Mouse (Mus musculus) lung, postnatal 10 days (tissue): ENCODE measurements around the gene Gm47995.
"Not testable (repeated sequence)": the region's sequence is repeated elsewhere in the genome, so short reads cannot be mapped to it uniquely, and the experiment has no call there.

Source experiments
- DNase-seq: peaks from one replicate; pipeline ENCODE4 v3.0.0; 2021

The Gm47995 gene

GRCm38 (mm10) chr1:151186879-151187424 lies 11.3 kb upstream of the Gm47995 start:
- not testable (repeated sequence) for DNase-seq

- no peak for DNase-seq
Observed at GRCm38 (mm10) chr1:151188469-151188868, 9.8 kb upstream of the Gm47995 start.

- DNase-seq = not testable (repeated sequence)
Observed at GRCm38 (mm10) chr1:151192075-151192474, 6.2 kb upstream of the Gm47995 start, which contains the start of gene Gm8947. Gene Gm8947 (plus strand): TSS chr1:151192376.

GRCm38 (mm10) chr1:151192739-151193138 lies 5.5 kb upstream of the Gm47995 start:
- not testable (repeated sequence) for DNase-seq

GRCm38 (mm10) chr1:151195986-151196385 lies 2.3 kb upstream of the Gm47995 start:
- not testable (repeated sequence) for DNase-seq

GRCm38 (mm10) chr1:151196690-151197089 lies 1.6 kb upstream of the Gm47995 start:
- DNase-seq = not testable (repeated sequence)

GRCm38 (mm10) chr1:151200620-151201019 lies 2.4 kb downstream of the Gm47995 start:
- not testable (repeated sequence) for DNase-seq

GRCm38 (mm10) chr1:151202771-151203170 lies 4.5 kb downstream of the Gm47995 start:
- not testable (repeated sequence) for DNase-seq

GRCm38 (mm10) chr1:151203818-151204217 lies 5.6 kb downstream of the Gm47995 start, which contains the start of gene 3110040M04Rik:
Gene 3110040M04Rik (plus strand): TSS chr1:151204121.
- DNase-seq = not testable (repeated sequence)

- not testable (repeated sequence) for DNase-seq
Observed at GRCm38 (mm10) chr1:151208493-151208892, 10.2 kb downstream of the Gm47995 start.

GRCm38 (mm10) chr1:151208944-151209343 lies 10.7 kb downstream of the Gm47995 start:
- DNase-seq = not testable (repeated sequence)

- not testable (repeated sequence) for DNase-seq
Observed at GRCm38 (mm10) chr1:151209824-151210355, 11.6 kb downstream of the Gm47995 start, which contains the start of gene Gm47996. Gene Gm47996 (plus strand): TSS chr1:151210131.

- not testable (repeated sequence) for DNase-seq
Observed at GRCm38 (mm10) chr1:151211666-151212065, 13.4 kb downstream of the Gm47995 start.

- DNase-seq = no peak
Observed at GRCm38 (mm10) chr1:151214862-151215261, 16.6 kb downstream of the Gm47995 start.

- no peak for DNase-seq
Observed at GRCm38 (mm10) chr1:151215985-151216384, 17.7 kb downstream of the Gm47995 start.

GRCm38 (mm10) chr1:151216417-151216816 lies 18.2 kb downstream of the Gm47995 start:
- DNase-seq = no peak

GRCm38 (mm10) chr1:151219045-151219444 lies 20.8 kb downstream of the Gm47995 start:
- DNase-seq = no peak

- DNase-seq = no peak
Observed at GRCm38 (mm10) chr1:151220098-151220497, 21.9 kb downstream of the Gm47995 start.

- DNase-seq = no peak
Observed at GRCm38 (mm10) chr1:151222561-151223267, 24.5 kb downstream of the Gm47995 start.

- DNase-seq = no peak
Observed at GRCm38 (mm10) chr1:151223377-151223776, 25.1 kb downstream of the Gm47995 start.

- DNase-seq = no peak
Observed at GRCm38 (mm10) chr1:151224536-151224935, 26.3 kb downstream of the Gm47995 start.

GRCm38 (mm10) chr1:151227506-151227905 lies 29.3 kb downstream of the Gm47995 start:
- no peak for DNase-seq

GRCm38 (mm10) chr1:151228320-151228989 lies 30.2 kb downstream of the Gm47995 start:
- no peak for DNase-seq
